Mouse (Mus musculus): ENCODE measurements around the gene Osbpl6. TPM values are rescaled to one million over a fixed set of nuclear protein-coding genes. Genes with fewer than 3 reads are reported as not detected.

The Osbpl6 gene
- total RNA-seq, 1 experiment from 2014 or later, result 22.5 TPM

DNA sequence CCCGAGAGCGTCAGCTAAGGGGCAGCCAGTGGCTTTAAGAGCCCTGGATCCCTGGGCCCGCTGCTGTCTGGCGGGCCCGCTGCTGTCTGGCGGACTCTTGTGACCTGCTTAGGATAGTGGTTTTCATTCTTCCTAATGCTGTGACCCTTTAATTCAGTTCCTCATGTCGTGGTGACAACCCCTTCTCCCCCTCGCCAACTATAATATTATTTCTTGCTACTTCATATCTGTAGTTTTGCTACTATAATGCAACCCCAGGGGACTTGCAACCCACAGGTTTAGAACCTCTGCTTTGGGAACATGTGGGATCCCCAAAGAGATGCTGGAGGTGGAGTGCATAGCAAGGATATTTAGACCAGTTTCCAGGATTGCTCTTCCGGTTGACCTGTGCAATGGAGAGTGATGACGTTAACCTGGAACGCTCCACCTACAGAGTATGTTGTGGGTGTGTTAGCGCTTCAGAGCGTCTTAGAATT lies 242.4 kb downstream of the Osbpl6 start:
- DNase-seq, result no peak

Small RNA genes lying within 50 kb of the gene (microRNA-seq; reads per million reads assigned to microRNA genes)
- gene Gm23164, result 0 reads per million in 2 experiments

Other genes with a start within 250 kb of the Osbpl6 start
- 0.26 and 0.38 TPM in 2 replicates for gene Pde11a, start 67.7 kb upstream of the Osbpl6 start, total RNA-seq (2021)
- gene Cyct, start 46.1 kb upstream of the Osbpl6 start, total RNA-seq (2021), result not detected in 2 replicates
- 37.4 and 45.4 TPM in 2 replicates for gene Rbm45, start 36.5 kb upstream of the Osbpl6 start, total RNA-seq (2021)
- gene Prkra, start 241.5 kb downstream of the Osbpl6 start, total RNA-seq (2021), result 25.9 and 26.8 TPM in 2 replicates
- not detected in 2 replicates for gene Pjvk, start 242.0 kb downstream of the Osbpl6 start, total RNA-seq (2021)